Mouse (Mus musculus): ENCODE measurements around the gene Tspan12.

Tspan12 gene

GRCm38 (mm10) chr6:21828001-21828400, 24.3 kb downstream of the Tspan12 start:
- DNase-seq, result no peak

GRCm38 (mm10) chr6:21823694-21824093, 28.6 kb downstream of the Tspan12 start:
- no peak for DNase-seq

- peak; percentile 93 for DNase-seq
These were observed 29.0 kb downstream of the Tspan12 start for GRCm38 (mm10) chr6:21823281-21823680.

GRCm38 (mm10) chr6:21822721-21823134, 29.6 kb downstream of the Tspan12 start:
- no peak for DNase-seq

GRCm38 (mm10) chr6:21818107-21818807, 34.1 kb downstream of the Tspan12 start:
- peak; percentile 71 for DNase-seq

GRCm38 (mm10) chr6:21806005-21806404, 46.3 kb downstream of the Tspan12 start:
- peak; percentile 14 for DNase-seq

- peak; percentile 76 for DNase-seq
These were observed 47.2 kb downstream of the Tspan12 start for GRCm38 (mm10) chr6:21805013-21805570.

GRCm38 (mm10) chr6:21803483-21804340, 48.6 kb downstream of the Tspan12 start:
- DNase-seq, result peak; percentile 87

- DNase-seq, result peak; percentile 96
These were observed 53.7 kb downstream of the Tspan12 start for GRCm38 (mm10) chr6:21798581-21798980.

- peak; percentile 95 for DNase-seq
These were observed 55.2 kb downstream of the Tspan12 start for GRCm38 (mm10) chr6:21797087-21797486.

- DNase-seq, result peak; percentile 81
These were observed 55.9 kb downstream of the Tspan12 start for GRCm38 (mm10) chr6:21796413-21796812.

- peak; percentile 69 for DNase-seq
These were observed 56.9 kb downstream of the Tspan12 start for GRCm38 (mm10) chr6:21795410-21795809.

- peak; percentile 88 for DNase-seq
These were observed 57.3 kb downstream of the Tspan12 start for GRCm38 (mm10) chr6:21795072-21795407.

- DNase-seq, result peak; percentile 60
These were observed 57.8 kb downstream of the Tspan12 start for GRCm38 (mm10) chr6:21794337-21795071.

- DNase-seq, result peak; percentile 31
These were observed 61.0 kb downstream of the Tspan12 start for GRCm38 (mm10) chr6:21791307-21791706.

GRCm38 (mm10) chr6:21790550-21791086, 61.7 kb downstream of the Tspan12 start:
- DNase-seq, result peak; percentile 24

GRCm38 (mm10) chr6:21790036-21790435, 62.3 kb downstream of the Tspan12 start:
- DNase-seq, result peak; percentile 8

- DNase-seq, result peak; percentile 5
These were observed 62.7 kb downstream of the Tspan12 start for GRCm38 (mm10) chr6:21789582-21789981.

GRCm38 (mm10) chr6:21787757-21788156, 64.6 kb downstream of the Tspan12 start:
- DNase-seq, result no peak

GRCm38 (mm10) chr6:21787274-21787673, 65.0 kb downstream of the Tspan12 start:
- no peak for DNase-seq

- no peak for DNase-seq
These were observed 78.0 kb downstream of the Tspan12 start for GRCm38 (mm10) chr6:21774213-21774916.

GRCm38 (mm10) chr6:21769447-21769809, 82.9 kb downstream of the Tspan12 start:
- no peak for DNase-seq
